Mouse (Mus musculus) limb, embryonic 11.5 days (tissue): Measurements from ENCODE around the gene Npas2. TPM values are rescaled to one million over a fixed set of nuclear protein-coding genes. Genes with fewer than 3 reads are reported as not detected.

Experiments
- ATAC-seq: fragments of 200-750 bp; cut with Nextera tagmentation; 2 replicates; pipeline ENCODE4 v1.8.0; 2017; ENCODE audit warnings: low read depth; ENCODE audit not compliant: insufficient number of reproducible peaks, low FRiP score, low TSS enrichment
- DNase-seq: peaks from one replicate; pipeline ENCODE4 v3.0.0-alpha.2; 2015; ENCODE audit warnings: low spot score
- H3K27ac ChIP-seq: fragments of 300-500 bp; sonication (generic); replicated peaks from 2 replicates; pipeline ENCODE4 v1.5.1; 2014; ENCODE audit warnings: low read depth, mild to moderate bottlenecking, low read length
- H3K27me3 ChIP-seq: fragments of 300-500 bp; sonication (generic); 2 replicates; pipeline ENCODE4 v1.6.1; 2014; ENCODE audit warnings: mild to moderate bottlenecking, low read length, mixed read lengths; ENCODE audit not compliant: control insufficient read depth, insufficient read depth
- H3K36me3 ChIP-seq: fragments of 300-500 bp; sonication (generic); 2 replicates; pipeline ENCODE4 v1.6.1; 2014; ENCODE audit warnings: mild to moderate bottlenecking, low read length, moderate library complexity, mixed read lengths; ENCODE audit not compliant: control insufficient read depth, insufficient read depth
- H3K4me1 ChIP-seq: fragments of 300-500 bp; sonication (generic); 2 replicates; pipeline ENCODE4 v1.6.1; 2014; ENCODE audit warnings: low read length, mixed read lengths; ENCODE audit not compliant: control insufficient read depth, insufficient read depth
- H3K4me2 ChIP-seq: fragments of 300-500 bp; sonication (generic); 2 replicates; pipeline ENCODE4 v1.6.1; 2014; ENCODE audit warnings: low read depth, mild to moderate bottlenecking, moderate library complexity; ENCODE audit not compliant: severe bottlenecking
- H3K4me3 ChIP-seq: fragments of 300-500 bp; sonication (generic); 2 replicates; pipeline ENCODE4 v1.5.1; 2014; ENCODE audit warnings: low read depth, low read length
- H3K9ac ChIP-seq: fragments of 300-500 bp; sonication (generic); 2 replicates; pipeline ENCODE4 v1.6.1; 2014; ENCODE audit warnings: mild to moderate bottlenecking, low read length
- H3K9me3 ChIP-seq: fragments of 300-500 bp; sonication (generic); 2 replicates; pipeline ENCODE4 v1.6.1; 2016; ENCODE audit warnings: low read length; ENCODE audit not compliant: control insufficient read depth
- WGBS: fragments of 180-500 bp; shearing (Covaris S2); extraction: QIAGEN DNeasy Blood & Tissue Kit; methylation state at CpG from one replicate; pipeline ENCODE4 v1.1.7; 2014; 5-methylcytosine and 5-hydroxymethylcytosine counted together
- polyA plus RNA-seq: library from polyadenylated mRNA; unstranded; fragments of >200 nt; fragmentation: Nextera tagmentation; extraction: Ambion mirVana; gene quantifications from 2 replicates; pipeline ENCODE4 v1.2.1, GENCODE M21; 2014

Npas2 gene
- polyA plus RNA-seq, 1 experiment from 2014 or later: 0.03 TPM

DNA sequence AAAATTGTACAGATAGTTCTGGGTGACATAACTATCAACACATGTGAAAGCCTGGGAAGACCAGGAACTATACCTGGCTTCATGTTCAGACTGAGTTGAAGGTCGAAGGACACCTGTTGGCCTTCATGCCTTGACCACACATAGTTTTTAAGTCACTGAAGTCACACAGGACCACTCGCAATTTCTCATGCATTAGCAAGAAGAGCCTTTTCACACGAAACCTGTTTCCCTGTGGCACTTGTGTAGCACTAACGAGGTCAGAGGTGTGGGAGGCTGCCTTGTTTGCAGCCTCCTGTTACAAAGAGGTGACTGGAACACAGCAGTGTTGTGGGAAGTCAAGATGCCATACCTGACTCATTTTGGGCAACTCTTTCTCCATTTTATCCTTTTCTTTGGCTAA is 179.8 kb downstream of the Npas2 start:
- no peak for ATAC-seq
- 61% methylated on average over 4 of the region's 4 CpGs for WGBS
- peaks cover 24% of the 10 kb centered on the region for H3K36me3 ChIP-seq

GRCm38 (mm10) chr1:39374231-39374809 is 180.8 kb downstream of the Npas2 start:
- H3K36me3 ChIP-seq: peaks cover 24% of the 10 kb centered on the region
- 88% methylated on average over 5 of the region's 5 CpGs for WGBS

More for the DNA sequence above, 179.8 kb downstream of the Npas2 start:
- Histone ChIP-seq H3K4me2 (no peak overlapping the region), H3K4me3 (no peak overlapping the region), H3K9ac (no peak overlapping the region), H3K27me3 (no peaks in the 10 kb centered on the region), H3K9me3 (no peaks in the 10 kb centered on the region), H3K27ac (no peak overlapping the region), H3K4me1 (no peaks in the 10 kb centered on the region)
- peak; percentile 24 for DNase-seq

DNA sequence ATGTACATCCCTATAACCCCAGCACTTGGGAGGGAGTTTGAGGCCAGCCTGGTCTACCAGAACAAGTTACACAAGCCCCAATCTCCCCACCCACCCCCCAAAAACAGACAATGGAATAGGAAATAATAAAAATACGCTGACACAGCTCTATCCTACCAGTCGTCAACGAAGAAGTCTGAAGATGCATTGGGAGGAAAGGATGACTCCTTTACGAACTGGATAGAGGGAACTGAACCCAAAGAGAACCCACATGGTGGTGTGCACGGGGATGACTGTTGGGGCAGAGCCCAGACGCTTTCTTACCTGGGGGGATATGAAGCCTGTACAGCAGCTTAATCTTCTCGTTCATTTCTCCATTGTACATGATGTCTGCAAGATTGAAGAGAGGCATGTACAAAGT is 182.6 kb downstream of the Npas2 start:
- Histone ChIP-seq H3K27me3 (no peaks in the 10 kb centered on the region), H3K9me3 (no peaks in the 10 kb centered on the region), H3K4me2 (no peak overlapping the region), H3K4me1 (no peaks in the 10 kb centered on the region), H3K4me3 (no peak overlapping the region), H3K27ac (no peak overlapping the region), H3K9ac (no peak overlapping the region), H3K36me3 (peaks cover 15% of the 10 kb centered on the region)
- ATAC-seq (no peak), DNase-seq (no peak)
- WGBS: 86% methylated on average over 7 of the region's 7 CpGs

More at GRCm38 (mm10) chr1:39374231-39374809, 180.8 kb downstream of the Npas2 start:
- Histone ChIP-seq H3K9ac (no peak overlapping the region), H3K27ac (no peak overlapping the region), H3K4me2 (no peak overlapping the region), H3K4me3 (no peak overlapping the region), H3K27me3 (no peaks in the 10 kb centered on the region), H3K4me1 (no peaks in the 10 kb centered on the region), H3K9me3 (no peaks in the 10 kb centered on the region)
- DNase-seq: no peak
- ATAC-seq: no peak

- DNase-seq (no peak), ATAC-seq (no peak)
- H3K4me3 ChIP-seq: no peak overlapping the region
- H3K27me3 ChIP-seq: no peaks in the 10 kb centered on the region
- H3K9me3 ChIP-seq: no peaks in the 10 kb centered on the region
- H3K4me1 ChIP-seq: no peaks in the 10 kb centered on the region
- H3K4me2 ChIP-seq: no peak overlapping the region
- H3K27ac ChIP-seq: no peak overlapping the region
- WGBS: 91% methylated on average over 9 of the region's 9 CpGs
- peaks cover 9% of the 10 kb centered on the region for H3K36me3 ChIP-seq
- no peak overlapping the region for H3K9ac ChIP-seq
Observed at GRCm38 (mm10) chr1:39376726-39377240, 183.3 kb downstream of the Npas2 start.

GRCm38 (mm10) chr1:39378540-39378939 is 185.0 kb downstream of the Npas2 start:
- Histone ChIP-seq H3K4me2 (no peak overlapping the region), H3K4me3 (no peak overlapping the region), H3K9ac (no peak overlapping the region), H3K27ac (no peak overlapping the region), H3K27me3 (no peaks in the 10 kb centered on the region), H3K4me1 (no peaks in the 10 kb centered on the region), H3K36me3 (no peaks in the 10 kb centered on the region), H3K9me3 (no peaks in the 10 kb centered on the region)
- 82% methylated on average over 1 of the region's 1 CpGs for WGBS
- DNase-seq (no peak), ATAC-seq (no peak)

DNA sequence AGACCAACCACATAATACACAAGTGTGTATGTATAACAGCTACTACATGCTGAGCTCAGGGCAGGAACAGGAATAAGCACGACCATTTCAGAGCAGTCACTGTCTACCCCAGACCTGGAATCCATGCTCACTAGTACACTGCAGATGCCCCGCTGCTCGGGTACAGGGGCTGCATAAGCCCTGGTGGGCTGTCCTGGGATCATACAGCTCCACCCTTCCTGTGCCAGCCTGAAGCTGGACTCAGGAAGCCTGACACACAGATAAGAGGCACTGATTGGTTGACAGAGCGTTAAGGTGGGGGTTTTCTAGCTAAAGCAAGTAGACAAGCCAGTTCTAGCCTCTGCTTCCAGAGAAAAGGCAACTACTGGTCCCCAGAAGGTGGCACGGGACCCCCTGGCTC is 185.5 kb downstream of the Npas2 start:
- Histone ChIP-seq H3K9me3 (no peaks in the 10 kb centered on the region), H3K4me1 (no peaks in the 10 kb centered on the region), H3K36me3 (no peaks in the 10 kb centered on the region), H3K27ac (no peak overlapping the region), H3K9ac (no peak overlapping the region), H3K4me3 (no peak overlapping the region), H3K27me3 (no peaks in the 10 kb centered on the region), H3K4me2 (no peak overlapping the region)
- ATAC-seq (no peak), DNase-seq (no peak)
- 64% methylated on average over 5 of the region's 5 CpGs for WGBS

DNA sequence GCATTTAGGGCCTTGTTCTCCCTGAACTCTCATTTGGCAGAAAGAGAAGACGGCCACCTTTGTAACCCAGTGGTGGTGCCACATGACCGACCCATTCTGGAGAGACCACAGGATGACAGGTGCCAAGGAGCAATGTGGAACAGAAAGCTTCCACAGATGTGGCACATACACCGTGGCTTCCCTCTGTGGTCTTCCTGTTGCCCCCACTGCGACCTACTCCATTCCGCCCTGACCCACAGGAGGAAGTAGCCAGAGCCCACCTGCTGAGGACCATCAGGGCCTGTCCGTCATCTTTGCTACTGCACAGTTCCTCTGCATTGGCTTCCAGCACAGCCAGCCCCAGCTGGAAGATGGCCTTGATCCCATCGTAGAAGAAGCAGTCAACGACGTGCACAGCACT is 187.5 kb downstream of the Npas2 start:
- H3K27ac ChIP-seq: no peak overlapping the region
- no peaks in the 10 kb centered on the region for H3K9me3 ChIP-seq
- no peaks in the 10 kb centered on the region for H3K36me3 ChIP-seq
- WGBS: 81% methylated on average over 9 of the region's 9 CpGs
- H3K27me3 ChIP-seq: no peaks in the 10 kb centered on the region
- H3K4me3 ChIP-seq: no peak overlapping the region
- H3K4me2 ChIP-seq: no peak overlapping the region
- DNase-seq (no peak), ATAC-seq (no peak)
- no peak overlapping the region for H3K9ac ChIP-seq
- no peaks in the 10 kb centered on the region for H3K4me1 ChIP-seq

GRCm38 (mm10) chr1:39384914-39385313 is 191.4 kb downstream of the Npas2 start:
- Histone ChIP-seq H3K9ac (no peak overlapping the region), H3K27ac (no peak overlapping the region), H3K36me3 (no peaks in the 10 kb centered on the region), H3K9me3 (no peaks in the 10 kb centered on the region), H3K4me1 (no peaks in the 10 kb centered on the region), H3K27me3 (no peaks in the 10 kb centered on the region), H3K4me2 (no peak overlapping the region), H3K4me3 (no peak overlapping the region)
- WGBS: 81% methylated on average over 9 of the region's 9 CpGs
- DNase-seq (no peak), ATAC-seq (no peak)

GRCm38 (mm10) chr1:39386456-39386855 is 192.9 kb downstream of the Npas2 start:
- Histone ChIP-seq H3K4me2 (no peak overlapping the region), H3K27ac (no peak overlapping the region), H3K4me3 (no peak overlapping the region), H3K9me3 (no peaks in the 10 kb centered on the region), H3K36me3 (no peaks in the 10 kb centered on the region), H3K27me3 (no peaks in the 10 kb centered on the region), H3K4me1 (no peaks in the 10 kb centered on the region), H3K9ac (no peak overlapping the region)
- DNase-seq (no peak), ATAC-seq (no peak)
- WGBS: 62% methylated on average over 3 of the region's 3 CpGs
